Comparison of ENCODE assay signal across 8 mouse cellular contexts in the genomic region with DNA sequence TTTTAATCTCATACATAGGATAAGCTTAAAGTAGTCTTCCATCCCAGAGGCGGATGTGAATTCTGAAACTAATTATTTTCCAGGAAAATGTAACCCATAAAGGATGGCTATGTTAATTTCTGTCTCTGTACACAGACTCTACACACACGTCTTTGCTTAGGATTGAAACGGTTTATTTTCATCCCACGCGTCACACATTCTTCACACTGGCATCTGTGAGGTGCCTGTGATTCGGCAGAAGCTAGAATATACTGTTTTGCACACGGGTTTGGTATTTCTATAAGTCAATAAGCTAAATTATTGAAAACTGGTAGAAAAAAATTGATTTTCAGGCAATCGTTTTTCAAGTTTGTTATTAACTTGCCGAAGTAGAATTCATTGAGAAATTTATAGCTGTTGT. TPM values are rescaled to one million over a fixed set of nuclear protein-coding genes. Genes with fewer than 3 reads are reported as not detected.
A peak's percentile ranks its signal among the peaks of the same experiment; 100 is the strongest.
DNase-seq lines count a peak whose midpoint lies in the region; ATAC-seq and TF ChIP-seq lines count a peak whose summit lies in the region.

No protein-coding gene starts in this region.

- DNase-seq in kidney, postnatal 0 days (ENCODE audit: low spot score): no peak
- no peak for DNase-seq in kidney, postnatal 14 days
- DNase-seq in induced T-regulatory cell, adult 2 months (ENCODE audit: low read depth): peak; percentile 17
- DNase-seq in frontal cortex, postnatal 25 days (ENCODE audit: low spot score in 2 of 2): no peak
- DNase-seq in yolk sac, embryonic 10.5 days (ENCODE audit: low spot score): no peak
- no peak for DNase-seq in thymus, adult 18-20 months

- ATAC-seq in kidney, postnatal 0 days (replicated peaks; ENCODE audit: low FRiP score, low read depth): no peak
- ATAC-seq in embryonic facial prominence, embryonic 15.5 days (ENCODE audit: insufficient number of reproducible peaks, low FRiP score, low TSS enrichment, low read depth): no peak
- ATAC-seq in midbrain, embryonic 15.5 days (replicated peaks): no peak

- 41% methylated on average over 9 of the region's 9 CpGs for WGBS in kidney, postnatal 0 days
- 33% methylated on average over 9 of the region's 9 CpGs for WGBS in embryonic facial prominence, embryonic 15.5 days
- WGBS in midbrain, embryonic 15.5 days: 22% methylated on average over 9 of the region's 9 CpGs

- no peak overlapping the region for H3K9ac ChIP-seq in kidney, postnatal 0 days (ENCODE audit: low read depth, low read length)
- no peak overlapping the region for H3K9ac ChIP-seq in embryonic facial prominence, embryonic 15.5 days
- H3K9ac ChIP-seq in midbrain, embryonic 15.5 days: peak overlapping the region; percentile 64; the same call in 1 of the 2 replicates

- no peaks in the 10 kb centered on the region; the same call in 1 of the 2 replicates for H3K4me1 ChIP-seq in kidney, postnatal 0 days (replicated peaks; ENCODE audit: insufficient read depth, low read length)
- peaks cover 5% of the 10 kb centered on the region; the same call in 1 of the 2 replicates for H3K4me1 ChIP-seq in embryonic facial prominence, embryonic 15.5 days
- peaks cover 13% of the 10 kb centered on the region for H3K4me1 ChIP-seq in midbrain, embryonic 15.5 days

- H3K36me3 ChIP-seq in kidney, postnatal 0 days (ENCODE audit: insufficient read depth, low read length): no peaks in the 10 kb centered on the region
- no peaks in the 10 kb centered on the region for H3K36me3 ChIP-seq in embryonic facial prominence, embryonic 15.5 days
- H3K36me3 ChIP-seq in midbrain, embryonic 15.5 days (replicated peaks): no peaks in the 10 kb centered on the region

- peak overlapping the region; percentile 80 for H3K4me2 ChIP-seq in kidney, postnatal 0 days (ENCODE audit: low read length)
- peak overlapping the region; percentile 93 for H3K4me2 ChIP-seq in embryonic facial prominence, embryonic 15.5 days (replicated peaks)
- H3K4me2 ChIP-seq in midbrain, embryonic 15.5 days: peak overlapping the region; percentile 78

- no peak for TF ChIP-seq CTCF in kidney, postnatal 0 days (IDR thresholded peaks at IDR 0.05; ENCODE audit: low read depth)

- peak overlapping the region; percentile 81; the same call in 1 of the 2 replicates for H3K4me3 ChIP-seq in kidney, postnatal 0 days (replicated peaks; ENCODE audit: low read depth, low read length)
- peak overlapping the region; percentile 76 for H3K4me3 ChIP-seq in embryonic facial prominence, embryonic 15.5 days (replicated peaks)
- H3K4me3 ChIP-seq in midbrain, embryonic 15.5 days: peak overlapping the region; percentile 50

- no peaks in the 10 kb centered on the region for H3K9me3 ChIP-seq in kidney, postnatal 0 days (replicated peaks; ENCODE audit: low read length)
- H3K9me3 ChIP-seq in embryonic facial prominence, embryonic 15.5 days (replicated peaks): no peaks in the 10 kb centered on the region
- H3K9me3 ChIP-seq in midbrain, embryonic 15.5 days: no peaks in the 10 kb centered on the region

- H3K27ac ChIP-seq in kidney, postnatal 0 days: peak overlapping the region; percentile 98
- H3K27ac ChIP-seq in embryonic facial prominence, embryonic 15.5 days (replicated peaks): peak overlapping the region; percentile 98; the same call in 1 of the 2 replicates
- peak overlapping the region; percentile 99 for H3K27ac ChIP-seq in midbrain, embryonic 15.5 days

- no peaks in the 10 kb centered on the region for H3K27me3 ChIP-seq in kidney, postnatal 0 days (ENCODE audit: insufficient read depth, low read length)
- no peaks in the 10 kb centered on the region for H3K27me3 ChIP-seq in embryonic facial prominence, embryonic 15.5 days
- H3K27me3 ChIP-seq in midbrain, embryonic 15.5 days (replicated peaks): no peaks in the 10 kb centered on the region

RNA-seq across cellular contexts. Expression of gene Maml3, which starts 4.0 kb away (rescaled TPM):
- polyA plus RNA-seq in kidney, postnatal 0 days (2015; fragmentation: Nextera tagmentation; extraction: Ambion mirVana): 5.4 and 5.7 TPM in 2 replicates
- 6.5 TPM in 2 replicates for polyA plus RNA-seq in embryonic facial prominence, embryonic 15.5 days (2015; fragmentation: Nextera tagmentation; extraction: Ambion mirVana)
- 7.7 and 8.6 TPM in 2 replicates for polyA plus RNA-seq in midbrain, embryonic 15.5 days (2015; fragmentation: Nextera tagmentation; extraction: Ambion mirVana)
